Mouse (Mus musculus): ENCODE measurements around the gene Gm13272. TPM values are rescaled to one million over a fixed set of nuclear protein-coding genes. Genes with fewer than 3 reads are reported as not detected.
"Not testable (repeated sequence)": the region's sequence is repeated elsewhere in the genome, so short reads cannot be mapped to it uniquely, and the experiment has no call there.

The Gm13272 gene
- total RNA-seq, 2 experiments from 2014 or later = not detected

GRCm38 (mm10) chr4:88785409-88785808, 5.8 kb downstream of the Gm13272 start, which contains the start of gene Gm13276:
Gm13276 (plus strand) TSS chr4:88785709.
- not testable (repeated sequence) for DNase-seq

- DNase-seq = peak; percentile 70
Observed at GRCm38 (mm10) chr4:88788402-88788801, 8.8 kb downstream of the Gm13272 start, which contains the start of gene Gm13277. Gm13277 (plus strand) TSS chr4:88788632.

GRCm38 (mm10) chr4:88791250-88791649, 11.6 kb downstream of the Gm13272 start, which contains the start of gene Gm13278:
Gm13278 (plus strand) TSS chr4:88791550.
- DNase-seq = not testable (repeated sequence)

GRCm38 (mm10) chr4:88793936-88794675, 14.5 kb downstream of the Gm13272 start, which contains the start of gene Gm13275:
Gm13275 (plus strand) TSS chr4:88794487.
- DNase-seq = peak; percentile 2 to 17

- not testable (repeated sequence) for DNase-seq
Observed at GRCm38 (mm10) chr4:88797097-88797496, 17.4 kb downstream of the Gm13272 start, which contains the start of gene Gm13279. Gm13279 (plus strand) TSS chr4:88797397.

GRCm38 (mm10) chr4:88799365-88799764, 19.7 kb downstream of the Gm13272 start, which contains the start of gene Gm13285:
Gm13285 (plus strand) TSS chr4:88799665.
- not testable (repeated sequence) for DNase-seq

GRCm38 (mm10) chr4:88802954-88803353, 23.3 kb downstream of the Gm13272 start, which contains the start of gene Gm13287:
Gm13287 (plus strand) TSS chr4:88803254.
- not testable (repeated sequence) for DNase-seq

- DNase-seq = not testable (repeated sequence)
Observed at GRCm38 (mm10) chr4:88805231-88805630, 25.6 kb downstream of the Gm13272 start, which contains the start of gene Gm13288. Gm13288 (plus strand) TSS chr4:88805531.

GRCm38 (mm10) chr4:88805761-88806160, 26.1 kb downstream of the Gm13272 start:
- peak; percentile 49 to 57 for DNase-seq

GRCm38 (mm10) chr4:88815928-88816327, 36.3 kb downstream of the Gm13272 start, which contains the start of gene Ifna7:
Ifna7 (plus strand) TSS chr4:88816228.
- no peak for DNase-seq

GRCm38 (mm10) chr4:88819659-88820058, 40.0 kb downstream of the Gm13272 start, which contains the start of gene Ifna11:
Ifna11 (plus strand) TSS chr4:88819959.
- no peak for DNase-seq

GRCm38 (mm10) chr4:88822995-88823394, 43.3 kb downstream of the Gm13272 start:
- DNase-seq = peak in 1 of 2 experiments; percentile 9

GRCm38 (mm10) chr4:88827116-88827515, 47.5 kb downstream of the Gm13272 start, which contains the start of gene Ifna6:
Ifna6 (plus strand) TSS chr4:88827416.
- not testable (repeated sequence) for DNase-seq

Other genes with a start within 250 kb of the Gm13272 start
- not detected for gene Ifna15, start 221.6 kb upstream of the Gm13272 start, total RNA-seq (2021)
- not detected for gene Ifna14, start 208.1 kb upstream of the Gm13272 start, total RNA-seq (2021)
- not detected for gene Ifna9, start 187.5 kb upstream of the Gm13272 start, total RNA-seq (2021)
- not detected for gene Ifna12, start 176.5 kb upstream of the Gm13272 start, total RNA-seq (2021)
- gene C87499, start 145.4 kb upstream of the Gm13272 start, total RNA-seq (2021) = not detected
- gene Ifna13, start 135.4 kb upstream of the Gm13272 start, total RNA-seq (2021) = not detected
- gene Ifna16, start 102.9 kb upstream of the Gm13272 start, total RNA-seq (2021) = not detected
- not detected for gene Ifna2, start 95.9 kb upstream of the Gm13272 start, total RNA-seq (2021)
- gene Ifnab, start 88.5 kb upstream of the Gm13272 start, total RNA-seq (2021) = not detected
- gene Gm26566, start 58.0 kb upstream of the Gm13272 start, total RNA-seq (2021) = under 1 TPM; 0.36 to 0.60 TPM
- gene Klhl9, start 57.4 kb upstream of the Gm13272 start, total RNA-seq (2021) = 10 to 100 TPM; 82.5 to 89.7 TPM
- not detected for gene Gm13271, start 25.0 kb upstream of the Gm13272 start, total RNA-seq (2021)
- under 1 TPM in 1 of 2 experiments, not detected in 1; 0.20 TPM for gene Gm13283, start 19.7 kb upstream of the Gm13272 start, total RNA-seq (2021)
- gene Gm13290, start 6.0 kb upstream of the Gm13272 start, total RNA-seq (2021) = not detected
- not detected for gene Gm13289, start 2.9 kb upstream of the Gm13272 start, total RNA-seq (2021)
- under 1 TPM in 1 of 2 experiments, not detected in 1; 0.20 TPM for gene Ifnz, start 2.3 kb downstream of the Gm13272 start, total RNA-seq (2021)
- not detected for gene Gm13276, start 5.9 kb downstream of the Gm13272 start, total RNA-seq (2021)
- not detected for gene Gm13277, start 8.8 kb downstream of the Gm13272 start, total RNA-seq (2021)
- gene Gm13278, start 11.7 kb downstream of the Gm13272 start, total RNA-seq (2021) = not detected
- not detected for gene Gm13275, start 14.6 kb downstream of the Gm13272 start, total RNA-seq (2021)
- gene Gm13279, start 17.5 kb downstream of the Gm13272 start, total RNA-seq (2021) = not detected
- not detected for gene Gm13285, start 19.8 kb downstream of the Gm13272 start, total RNA-seq (2021)
- not detected for gene Gm13287, start 23.4 kb downstream of the Gm13272 start, total RNA-seq (2021)
- under 1 TPM in 1 of 2 experiments, not detected in 1; 0.10 TPM for gene Gm13288, start 25.7 kb downstream of the Gm13272 start, total RNA-seq (2021)
- gene Ifna7, start 36.4 kb downstream of the Gm13272 start, total RNA-seq (2021) = not detected
- not detected for gene Ifna11, start 40.1 kb downstream of the Gm13272 start, total RNA-seq (2021)
- not detected for gene Ifna6, start 47.6 kb downstream of the Gm13272 start, total RNA-seq (2021)
- gene Ifna5, start 55.7 kb downstream of the Gm13272 start, total RNA-seq (2021) = not detected
- not detected for gene Ifna4, start 62.0 kb downstream of the Gm13272 start, total RNA-seq (2021)
- gene Ifna1, start 70.2 kb downstream of the Gm13272 start, total RNA-seq (2021) = not detected
- not detected for gene Ifne, start 100.4 kb downstream of the Gm13272 start, total RNA-seq (2021)